Mouse (Mus musculus) cerebellum, adult (tissue): ENCODE measurements at regions not wholly inside any gene's neighbourhood (a gene's known extent, or its start where the extent isn't known, plus 50 kb on each side); places are given as distances from the start of the nearest gene placed in this dataset.

ENCODE experiments used
- ATAC-seq: cut with Nextera tagmentation; 2 replicates; pipeline ENCODE4 v1.9.2; 2017; ENCODE audit warnings: mild to moderate bottlenecking, moderate library complexity, mixed read lengths; ENCODE audit not compliant: insufficient number of reproducible peaks, low FRiP score, low TSS enrichment

DNA sequence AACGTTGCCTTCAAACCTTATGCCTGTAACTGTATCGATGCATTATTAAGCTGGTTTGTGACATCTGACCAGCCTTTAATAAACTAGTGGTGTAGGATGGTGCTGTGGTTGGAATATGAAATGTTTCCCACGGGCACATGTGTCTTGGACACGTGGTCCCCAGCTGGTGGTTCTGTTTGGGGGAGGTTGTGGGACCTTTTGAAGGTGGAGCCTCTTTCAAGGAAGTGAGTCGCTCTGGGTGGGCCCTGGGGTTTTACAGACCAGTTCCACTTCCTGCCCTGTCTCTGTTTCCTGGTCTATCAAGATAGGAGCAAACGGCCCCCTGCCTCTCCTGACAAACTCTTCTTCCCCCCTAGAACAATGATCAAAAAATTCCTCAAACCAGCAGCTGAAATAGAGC, 232.1 kb downstream of the Gadd45g start:
- no peak for ATAC-seq

DNA sequence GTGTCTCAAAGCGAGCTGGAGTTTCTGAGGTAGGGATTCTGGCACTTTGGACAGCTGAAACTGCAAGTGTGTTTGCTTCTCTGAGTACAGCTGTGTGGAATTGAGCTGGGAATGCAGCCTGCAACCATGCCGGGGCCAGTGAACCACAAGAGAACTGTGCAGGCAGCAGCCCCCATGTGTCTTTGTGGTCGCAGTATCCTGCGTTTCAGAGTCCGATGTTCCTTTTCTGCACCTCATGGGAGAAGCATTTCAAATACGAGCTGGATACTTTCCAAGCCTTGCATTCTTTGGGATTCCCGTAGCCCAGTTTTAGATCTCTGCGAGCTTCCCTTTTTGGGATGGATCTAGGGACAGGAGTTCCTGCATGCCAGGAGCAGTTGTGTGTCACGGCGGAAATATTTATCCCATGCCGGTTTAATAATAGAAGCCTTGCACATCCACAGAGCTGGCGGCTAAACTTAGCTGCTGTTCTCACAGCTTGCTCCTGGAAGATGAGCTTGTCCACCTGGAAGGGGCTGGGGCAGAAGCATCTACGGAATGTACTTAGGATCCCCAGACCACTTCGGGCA, 233.3 kb downstream of the Gadd45g start:
- ATAC-seq: no peak; the same call in 1 of the 2 replicates

DNA sequence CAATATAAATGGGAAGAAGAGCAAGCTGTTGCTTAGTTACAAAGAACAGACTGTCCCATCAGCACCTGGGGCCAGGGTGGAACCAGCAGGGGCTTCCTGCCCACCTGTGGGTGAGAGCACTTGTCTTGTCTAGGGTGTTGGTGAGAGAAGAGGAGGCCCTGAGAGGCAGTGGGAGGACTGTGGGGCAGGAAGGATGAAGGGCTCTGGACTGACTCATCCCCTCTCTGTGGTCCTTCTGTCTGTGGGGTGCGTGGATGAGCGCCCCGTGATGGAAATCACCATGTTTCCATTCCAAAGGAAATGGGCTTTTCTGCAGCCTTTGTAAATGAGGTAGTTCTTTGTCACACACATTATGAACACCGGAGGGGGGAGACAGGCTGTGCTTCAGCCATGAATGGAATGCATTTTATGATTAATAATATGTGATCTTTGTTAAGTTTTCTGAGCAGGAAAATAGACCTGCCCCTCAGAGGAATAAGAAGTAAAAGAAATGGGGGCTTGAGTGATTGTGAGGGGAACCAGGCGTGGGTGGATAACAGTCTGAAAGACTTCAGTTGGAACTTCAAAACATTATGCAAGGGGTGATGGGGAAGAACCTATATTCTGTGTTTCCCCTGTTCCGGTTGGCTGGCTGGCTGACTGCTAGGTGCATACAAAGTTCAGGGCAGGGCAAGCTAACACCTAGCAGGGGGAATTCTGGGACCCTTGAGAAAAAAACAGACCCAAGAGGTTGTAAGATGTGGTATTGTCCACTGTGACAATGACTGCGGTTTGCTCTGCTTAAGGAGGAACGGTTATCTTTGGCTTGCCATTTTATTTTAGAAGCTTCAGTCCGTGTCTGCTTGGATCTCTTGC, 237.3 kb downstream of the Gadd45g start:
- no peak for ATAC-seq

DNA sequence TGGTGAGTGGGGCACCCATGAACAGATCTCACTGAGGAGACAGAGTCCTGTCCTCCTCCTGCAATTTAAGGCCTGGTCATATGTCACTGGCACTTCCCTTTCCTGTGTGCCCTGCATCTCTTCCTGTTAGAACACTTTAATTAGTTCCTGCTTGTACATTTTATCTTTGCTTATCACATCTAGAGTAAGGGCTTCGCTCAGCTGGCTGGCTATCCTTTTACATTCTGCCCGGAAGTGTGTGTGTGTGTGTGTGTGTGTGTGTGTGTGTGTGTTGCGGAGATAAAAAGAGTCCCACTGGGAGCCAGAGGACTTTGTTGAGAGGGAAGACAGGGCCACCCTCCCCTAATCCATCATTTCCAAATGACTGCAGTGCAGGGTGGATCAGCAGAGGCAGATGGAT, 238.6 kb downstream of the Gadd45g start:
- ATAC-seq: no peak

DNA sequence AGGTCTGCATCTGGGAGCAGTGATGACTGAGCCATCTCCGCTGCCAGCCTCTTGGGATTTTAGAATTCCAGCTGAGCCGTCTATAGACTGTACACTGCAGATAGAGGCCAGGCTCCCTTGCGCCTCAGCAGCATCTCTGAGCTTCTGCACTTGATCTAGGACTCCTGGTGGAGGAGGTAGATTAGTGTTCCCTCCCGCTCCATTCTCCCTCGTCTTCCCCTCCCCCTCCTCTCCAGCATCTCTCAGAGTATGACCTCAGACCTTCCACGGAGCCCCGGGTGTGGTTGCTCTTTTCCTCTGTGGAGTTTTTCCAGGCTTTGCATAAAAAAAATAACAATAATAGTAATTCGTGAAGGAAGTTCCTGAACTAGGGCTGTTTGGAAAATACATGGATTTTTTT, 241.8 kb downstream of the Gadd45g start:
- ATAC-seq: no peak

DNA sequence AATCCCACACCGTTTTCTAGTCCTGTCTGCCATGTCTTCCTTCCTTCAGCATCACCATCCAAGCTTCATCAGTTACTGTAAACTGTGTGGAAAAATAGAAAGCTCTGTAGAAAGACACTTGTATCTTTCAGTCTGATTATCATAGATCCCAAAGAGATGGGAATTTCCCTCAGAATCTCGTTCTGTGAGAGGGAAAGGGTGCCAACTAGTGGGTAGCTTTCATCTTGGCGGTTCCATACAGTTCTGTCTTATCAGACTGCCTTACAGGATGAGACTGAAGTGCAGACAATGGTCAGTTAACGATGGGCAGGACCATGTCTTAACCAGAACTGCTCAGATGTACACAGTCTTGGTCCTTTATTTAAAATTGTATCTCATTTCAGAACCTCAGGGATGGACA, 243.9 kb downstream of the Gadd45g start:
- ATAC-seq: no peak

DNA sequence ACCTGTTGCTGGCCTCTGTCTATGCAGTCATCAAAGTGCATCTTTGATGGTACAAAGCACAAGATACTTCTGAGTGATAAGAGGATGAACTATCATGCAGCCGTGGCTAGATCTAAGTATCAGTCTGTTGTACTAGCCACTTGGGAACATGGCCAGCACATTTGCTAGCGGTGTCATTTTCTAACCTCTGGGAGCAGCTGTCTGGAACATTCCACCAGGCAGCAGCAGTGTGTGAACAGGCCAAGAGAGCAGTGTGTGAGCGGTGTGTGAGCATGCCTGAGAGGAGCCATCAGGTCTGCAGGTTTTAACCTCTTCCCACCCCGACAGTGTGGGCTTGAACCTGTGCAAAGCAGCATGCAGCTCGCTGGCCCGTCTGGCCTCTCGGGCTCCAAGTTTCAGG, 248.3 kb downstream of the Gadd45g start:
- ATAC-seq: no peak

DNA sequence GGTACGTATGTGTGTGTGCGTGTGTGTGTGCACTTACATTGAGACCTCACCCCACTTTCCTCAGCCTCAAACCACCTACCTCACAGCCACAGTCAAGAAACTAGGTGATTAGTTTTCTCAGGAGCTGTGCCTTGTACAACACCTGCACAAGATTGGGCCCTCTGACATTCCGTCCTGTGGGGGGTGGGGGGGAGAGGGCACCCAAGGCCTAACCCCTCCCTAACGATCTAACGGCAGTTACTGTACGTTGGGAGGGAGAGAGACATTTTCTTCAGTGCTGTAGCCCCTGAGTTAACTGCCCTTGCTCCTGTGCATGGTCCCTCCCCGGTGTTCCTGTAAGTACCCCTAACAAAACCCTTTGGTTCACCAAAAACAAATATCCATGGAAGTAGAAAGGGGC, 250.0 kb downstream of the Gadd45g start:
- no peak for ATAC-seq

DNA sequence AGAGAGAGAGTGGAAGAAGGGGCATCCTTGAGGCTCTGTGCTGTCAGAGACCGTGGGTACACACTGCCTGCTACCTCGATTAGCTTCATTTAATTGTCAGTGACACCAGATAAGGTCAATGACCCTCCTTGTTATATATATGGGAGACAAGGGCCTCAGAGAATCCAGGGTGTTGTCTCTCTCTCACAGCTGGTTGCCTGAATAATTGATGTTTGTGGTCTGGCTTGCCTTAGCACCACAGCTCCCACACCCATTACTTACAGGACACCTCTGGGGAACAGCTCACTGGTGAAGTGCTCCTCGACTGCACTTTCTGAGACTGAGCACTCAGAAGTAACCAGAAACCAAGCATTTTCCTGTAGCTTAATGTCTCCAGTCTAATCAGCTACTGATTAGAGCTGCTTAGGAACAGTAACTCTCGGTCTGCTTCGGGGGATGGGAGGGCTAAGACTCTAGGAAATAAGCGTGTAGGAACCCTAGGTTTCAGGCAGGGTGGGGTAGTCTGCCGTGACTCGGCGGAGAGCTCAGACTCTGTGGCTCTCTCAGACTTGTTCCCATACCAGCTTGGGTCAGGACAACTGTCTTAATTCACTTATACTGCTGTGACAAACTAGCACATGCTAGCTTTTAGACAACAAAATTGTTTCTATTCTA, 259.6 kb downstream of the Gadd45g start:
- no peak for ATAC-seq

DNA sequence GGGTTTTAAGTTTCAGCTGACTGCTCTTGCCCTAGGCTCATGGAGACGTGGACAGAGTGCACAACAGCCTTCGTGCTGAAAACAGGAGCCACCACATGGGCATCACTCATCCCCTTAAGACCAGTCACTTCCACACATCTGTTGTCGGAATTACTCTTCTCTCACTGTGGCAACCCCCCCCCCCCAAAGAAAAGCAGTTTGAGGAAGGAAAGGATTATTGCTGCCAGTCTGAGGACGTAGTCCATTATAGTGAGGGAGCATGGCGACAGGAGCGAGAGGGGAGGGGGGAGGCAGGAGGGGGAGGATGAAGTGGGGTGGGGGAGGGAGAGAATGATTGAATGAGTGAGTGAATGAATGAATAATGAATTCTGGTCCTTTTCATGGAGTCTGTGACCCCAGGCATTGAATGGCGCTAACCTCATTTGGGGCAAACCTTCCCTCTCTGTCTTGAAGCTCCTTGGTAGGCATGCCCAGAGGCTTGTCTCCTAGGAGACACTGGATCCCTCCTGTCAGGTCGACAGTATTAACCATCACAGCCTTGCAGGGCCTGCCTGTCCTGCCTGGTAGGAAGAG, 262.0 kb downstream of the Gadd45g start:
- ATAC-seq: no peak

DNA sequence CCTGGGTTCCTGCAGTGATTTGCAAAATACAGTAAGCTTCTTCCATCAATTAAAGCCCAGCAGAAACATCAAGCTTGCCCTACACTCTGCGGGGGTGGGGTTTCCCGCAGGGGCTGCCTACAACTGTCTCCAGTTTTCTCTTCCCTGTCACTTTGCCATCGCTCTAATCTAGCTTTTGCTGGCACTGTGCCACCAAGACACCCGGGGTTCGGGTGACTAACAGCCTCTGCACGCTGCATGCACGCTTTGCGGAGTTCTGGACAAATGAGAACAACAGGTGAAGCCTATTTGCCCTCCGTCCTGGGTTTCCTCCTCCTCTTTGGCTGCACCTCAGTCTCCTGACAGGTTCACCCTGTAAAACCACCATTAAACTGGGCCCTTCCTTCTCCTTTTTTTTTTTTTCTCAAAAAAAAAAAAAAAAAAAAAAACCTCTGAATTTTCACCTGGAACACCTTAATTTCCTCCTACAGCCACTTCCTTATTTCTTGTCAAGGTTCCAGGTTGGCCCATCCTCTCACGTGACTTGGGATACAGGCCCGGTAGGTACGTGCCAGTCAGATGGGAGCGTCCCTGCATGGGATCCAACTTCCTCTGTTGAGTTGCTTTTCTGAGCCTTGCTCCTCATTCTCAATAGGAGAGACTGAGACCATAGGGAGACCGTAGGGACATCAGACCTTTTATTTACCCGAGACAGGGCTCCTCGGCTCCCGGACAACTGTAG, 262.7 kb downstream of the Gadd45g start:
- no peak for ATAC-seq

DNA sequence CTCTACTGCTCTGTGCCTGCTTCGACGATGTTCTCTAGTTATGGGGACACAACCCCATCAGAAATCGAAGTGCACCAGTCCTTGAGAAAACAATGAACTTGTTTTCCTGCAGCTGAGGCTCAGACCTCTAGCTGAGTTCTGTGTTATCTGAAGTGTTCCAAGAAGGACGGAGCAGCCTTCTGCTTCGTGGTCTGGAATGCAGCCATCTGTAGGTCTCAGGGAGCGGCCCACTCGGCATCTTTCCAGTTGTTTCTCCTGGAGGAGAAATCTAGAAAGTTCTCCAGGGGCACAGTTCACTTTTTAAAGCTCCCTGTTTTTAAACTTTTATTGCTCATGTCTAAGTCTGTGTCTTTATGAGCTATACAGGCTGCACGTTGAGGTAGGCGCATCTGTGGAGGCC, 264.3 kb downstream of the Gadd45g start:
- ATAC-seq: no peak

DNA sequence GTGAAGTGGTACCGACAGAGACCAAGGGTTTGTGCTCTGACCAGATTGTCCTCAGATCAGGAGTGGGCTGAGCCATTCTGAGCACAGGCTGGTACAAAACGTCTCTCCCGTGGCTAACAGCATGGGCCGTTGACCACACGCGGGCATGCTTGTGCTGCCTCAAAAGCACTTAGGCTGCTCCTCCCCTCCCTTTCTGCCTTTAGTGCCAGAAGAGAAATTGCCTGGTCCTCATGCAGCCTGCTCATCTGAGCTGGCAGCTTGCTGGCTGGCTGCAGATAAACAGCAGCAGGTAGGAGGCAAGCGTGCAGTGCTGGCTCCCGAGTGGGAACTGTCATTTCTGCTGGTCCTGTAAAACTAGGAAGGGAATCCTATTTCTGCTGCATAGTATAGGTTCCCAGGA, 267.1 kb downstream of the Gadd45g start:
- ATAC-seq: peak; percentile 47; the same call in 1 of the 2 replicates

DNA sequence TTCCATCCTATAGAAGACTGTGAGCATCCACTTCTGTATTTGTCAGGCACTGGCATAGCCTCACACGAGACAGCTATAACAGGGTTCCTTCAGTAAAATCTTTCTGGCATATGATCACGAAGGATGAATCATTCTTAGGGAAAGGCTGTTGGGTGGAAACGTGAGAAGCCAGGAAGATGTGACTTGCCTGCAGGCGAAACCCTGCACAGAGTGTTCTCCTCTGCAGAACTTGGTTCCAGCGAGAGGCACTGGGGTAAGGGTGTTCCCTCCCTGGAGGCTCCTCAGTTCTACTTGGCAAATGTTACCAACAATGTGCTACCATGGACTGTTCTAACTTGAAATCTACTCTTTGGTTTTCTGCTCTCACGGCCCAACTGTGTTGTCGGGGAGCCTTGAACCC, 268.0 kb downstream of the Gadd45g start:
- ATAC-seq: no peak

DNA sequence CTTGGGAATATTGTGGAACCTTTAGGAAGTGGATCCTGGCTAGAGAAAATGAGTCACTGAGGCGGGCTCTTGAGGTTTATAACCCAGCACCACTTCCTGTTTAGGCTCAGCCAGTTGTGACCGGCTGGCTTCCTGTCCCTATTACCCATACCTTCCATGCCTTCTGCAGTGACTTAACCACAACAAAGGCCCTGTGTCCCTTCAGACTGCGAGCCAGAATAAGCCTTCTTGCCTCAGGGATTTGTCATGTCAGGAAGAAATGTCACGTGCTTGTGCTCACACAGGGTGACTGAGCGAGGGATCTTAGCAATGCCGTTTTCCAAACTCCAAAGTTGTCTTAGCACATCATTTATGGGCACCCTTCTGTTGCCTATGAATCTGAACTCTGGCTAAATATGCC, 268.5 kb downstream of the Gadd45g start:
- no peak for ATAC-seq

DNA sequence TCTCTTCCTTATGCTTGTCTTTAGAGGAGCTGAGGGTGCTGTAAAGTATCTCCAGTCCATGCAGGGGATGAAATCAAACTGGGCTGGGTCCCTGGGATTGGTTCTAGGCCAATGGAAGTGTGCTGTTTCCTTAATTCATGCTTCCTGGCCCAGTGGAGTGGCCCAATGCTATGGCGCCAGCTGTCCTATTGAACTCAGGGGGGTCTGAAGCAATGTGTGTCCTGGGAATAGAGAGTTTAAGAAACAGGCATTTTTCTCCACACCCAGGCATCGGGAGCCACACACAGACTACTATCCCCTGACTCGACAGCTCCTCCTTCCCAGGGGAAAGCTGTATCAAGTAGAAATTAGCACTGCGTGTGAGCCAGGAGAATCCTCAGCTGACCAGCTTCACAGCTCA, 269.8 kb downstream of the Gadd45g start:
- ATAC-seq: no peak

DNA sequence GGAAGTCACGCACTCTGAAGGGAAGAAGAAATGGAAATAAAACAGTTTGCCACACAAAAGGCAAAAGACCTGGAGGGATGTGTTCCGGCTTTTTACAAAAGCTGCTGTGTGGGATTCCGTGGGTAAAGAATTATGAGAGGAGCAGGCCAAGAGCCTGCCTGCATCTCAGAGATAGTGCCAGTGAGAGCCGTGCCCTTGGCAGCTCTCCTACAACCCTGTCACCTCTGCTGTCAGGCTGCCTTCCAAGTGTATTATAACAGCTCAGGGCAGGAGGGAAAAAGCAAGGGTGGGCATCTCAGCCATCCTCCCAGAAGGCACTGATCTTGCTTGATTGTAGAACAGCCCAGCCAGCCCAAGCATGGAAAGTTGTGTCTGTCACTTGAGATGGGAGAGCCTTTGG, 270.3 kb downstream of the Gadd45g start:
- ATAC-seq: no peak

DNA sequence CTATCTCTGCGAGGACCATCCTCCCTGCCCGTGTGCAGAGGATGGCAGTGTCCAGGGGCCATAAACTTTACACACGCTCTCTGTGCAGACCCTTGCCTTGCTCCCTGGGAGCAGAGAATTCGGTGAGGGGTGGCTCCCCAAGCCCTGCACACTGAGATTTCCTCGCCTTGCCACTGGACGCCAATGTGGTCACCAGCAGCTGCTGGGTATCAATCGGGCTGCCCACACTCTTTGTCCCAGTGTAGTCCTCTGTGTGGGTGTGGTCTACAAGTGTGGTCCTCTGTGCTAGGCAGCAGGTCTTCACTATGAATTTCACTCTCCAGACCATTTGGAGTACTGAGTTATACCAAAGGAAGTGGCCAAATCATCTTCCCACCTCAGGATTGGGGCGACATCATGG, 274.3 kb downstream of the Gadd45g start:
- ATAC-seq: no peak

DNA sequence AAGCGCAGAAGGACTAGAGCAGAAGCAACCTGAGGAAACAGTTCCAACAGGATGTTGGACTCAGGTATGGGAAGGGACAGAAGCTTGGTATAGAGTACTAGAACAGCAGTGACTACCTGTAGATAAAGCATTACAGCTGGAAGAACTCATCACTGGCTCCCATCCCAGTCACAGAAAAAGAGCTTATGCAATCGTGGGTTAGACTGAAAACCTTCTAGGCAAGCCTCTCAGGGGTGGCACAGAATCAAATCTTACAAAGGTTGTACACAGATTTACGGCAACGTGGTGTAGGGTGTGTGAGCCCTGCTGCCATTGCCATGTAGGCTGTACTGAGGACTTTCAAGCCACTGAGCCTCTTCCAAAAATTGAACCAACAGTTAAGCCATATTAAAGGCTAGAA, 278.6 kb downstream of the Gadd45g start:
- ATAC-seq: no peak

DNA sequence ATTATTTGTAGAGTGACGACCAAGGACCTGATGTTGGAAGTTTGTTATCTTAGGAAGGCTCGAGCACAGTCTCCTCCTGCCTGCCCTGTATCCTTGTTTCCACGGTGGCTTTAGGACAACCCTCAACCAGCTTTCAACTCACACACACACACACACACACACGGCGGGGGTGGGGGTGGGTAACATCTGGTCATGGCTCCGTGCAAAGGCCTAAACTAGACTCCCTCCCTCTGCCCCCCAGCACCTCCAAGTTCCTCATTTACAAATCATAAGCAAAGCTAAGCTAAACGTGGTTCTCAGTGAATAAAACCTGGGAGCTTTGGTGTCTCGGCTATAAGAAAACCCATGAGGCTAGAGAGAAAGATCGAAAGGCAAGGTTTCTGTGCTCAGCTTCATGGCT, 281.3 kb downstream of the Gadd45g start:
- no peak for ATAC-seq

DNA sequence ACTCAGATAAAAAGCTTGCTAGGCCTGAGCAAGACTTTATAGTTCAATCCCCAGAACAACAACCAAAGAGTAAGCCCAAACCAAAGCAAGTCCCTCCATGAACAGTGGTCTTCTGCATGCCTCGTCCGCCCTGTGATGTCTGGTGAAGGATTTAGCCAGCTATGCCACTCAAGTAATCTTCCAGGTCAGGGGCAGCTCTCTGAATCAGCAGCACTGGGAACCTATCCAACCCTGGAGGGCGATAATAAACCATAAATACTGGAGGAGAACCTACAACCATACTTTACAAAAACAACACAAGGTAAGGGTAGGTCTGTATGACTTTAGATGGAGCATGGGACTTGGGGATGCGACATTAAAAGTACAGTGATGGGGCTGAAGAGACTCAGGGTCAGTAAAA, 283.0 kb downstream of the Gadd45g start:
- ATAC-seq: no peak
